Mouse (Mus musculus) heart, adult 2 months (tissue): ENCODE measurements around the gene Prkg2. TPM values are rescaled to one million over a fixed set of nuclear protein-coding genes. Genes with fewer than 3 reads are reported as not detected.

Experiments used
- DNase-seq, 2 experiments: peaks; one replicate each; pipeline ENCODE4 v3.0.0; 2021
- H3K27ac ChIP-seq: fragments of 200-600 bp; 2 replicates; pipeline ENCODE4 v1.8.1; 2022
- H3K27me3 ChIP-seq: fragments of 200-500 bp; 2 replicates; pipeline ENCODE4 v1.6.1; 2012; ENCODE audit warnings: mild to moderate bottlenecking, low read length, inconsistent platforms, mixed read lengths; ENCODE audit not compliant: control insufficient read depth, insufficient read depth
- H3K36me3 ChIP-seq: fragments of 200-500 bp; 2 replicates; pipeline ENCODE4 v1.6.1; 2012; ENCODE audit warnings: low read length, inconsistent platforms; ENCODE audit not compliant: control insufficient read depth, insufficient read depth
- H3K4me1 ChIP-seq: fragments of 200-500 bp; 2 replicates; pipeline ENCODE4 v1.6.1; 2011; ENCODE audit warnings: low read length; ENCODE audit not compliant: control insufficient read depth, insufficient read depth
- H3K4me3 ChIP-seq: fragments of 200-600 bp; 2 replicates; pipeline ENCODE4 v1.8.1; 2022
- H3K79me2 ChIP-seq: fragments of 200-500 bp; replicated peaks from 2 replicates; pipeline ENCODE4 v1.6.1; 2012; ENCODE audit warnings: mild to moderate bottlenecking, inconsistent platforms, low read length, moderate library complexity, mixed read lengths; ENCODE audit not compliant: control insufficient read depth, insufficient read depth
- H3K9ac ChIP-seq: fragments of 200-500 bp; 2 replicates; pipeline ENCODE4 v1.6.1; 2012; ENCODE audit warnings: low read depth, mild to moderate bottlenecking, control low read depth, inconsistent platforms, low read length, mixed read lengths
- CTCF ChIP-seq: fragments of 200-600 bp; IDR thresholded peaks from 2 replicates; pipeline ENCODE4 v1.8.1; 2022; ENCODE audit warnings: antibody characterized with exemption, mild to moderate bottlenecking, moderate library complexity
- EP300 ChIP-seq: fragments of 200-500 bp; IDR thresholded peaks from 2 replicates; pipeline ENCODE4 v1.6.1; 2011; ENCODE audit warnings: low read depth, low read length, control low read depth; ENCODE audit not compliant: insufficient read depth
- POLR2A ChIP-seq: fragments of 200-500 bp; IDR thresholded peaks from 2 replicates; pipeline ENCODE4 v1.6.1; 2011; ENCODE audit warnings: mild to moderate bottlenecking, low read depth, low read length, control low read depth; ENCODE audit not compliant: insufficient read depth
- WGBS: fragments of 180-500 bp; shearing (Covaris S2); methylation state at CpG from one replicate; pipeline ENCODE4 v1.1.7; 2018; 5-methylcytosine and 5-hydroxymethylcytosine counted together
- intact Hi-C: fragments of 180-260 bp; cut with DNase I; formaldehyde crosslinking; loops from one replicate; pipeline ENCODE4 v1.15.1; 2025
- polyA plus RNA-seq: library from polyadenylated mRNA; depleted of rRNA; stranded (reverse); fragments of >200 nt; gene quantifications from 2 replicates; pipeline ENCODE4 v1.2.3, GENCODE M21; 2012; rRNA removed
- total RNA-seq, 2 experiments: library from RNA; stranded (reverse); gene quantifications; 2 replicates each; pipeline ENCODE4 v1.2.3; 2021

Prkg2 gene
- total and polyA plus RNA-seq, 3 experiments = 0.04 to 0.52 (median 0.26) TPM

- no peak for DNase-seq
- 64% methylated on average over 3 of the region's 3 CpGs for WGBS
Measured at GRCm38 (mm10) chr5:98882096-98882495, 155.1 kb downstream of the Prkg2 start.

More at GRCm38 (mm10) chr5:98882096-98882495, 155.1 kb downstream of the Prkg2 start:
- intact Hi-C loops = no loop called here
- H3K79me2 ChIP-seq = no peaks in the 10 kb centered on the region
- H3K27me3 ChIP-seq = no peaks in the 10 kb centered on the region
- H3K4me3 ChIP-seq = no peak overlapping the region
- no peak overlapping the region for H3K27ac ChIP-seq
- no peaks in the 10 kb centered on the region for H3K36me3 ChIP-seq
- H3K4me1 ChIP-seq = no peaks in the 10 kb centered on the region
- H3K9ac ChIP-seq = no peak overlapping the region
- TF ChIP-seq EP300 = no peak
- TF ChIP-seq POLR2A = no peak
- TF ChIP-seq CTCF = no peak

Other genes starting within 250 kb of the Prkg2 start
- gene Bmp3, start 182.9 kb downstream of the Prkg2 start, total RNA-seq = under 1 TPM; 0.43 to 0.57 TPM
- 0.88 and 0.90 TPM in 2 replicates for gene Bmp3, start 182.9 kb downstream of the Prkg2 start, polyA plus RNA-seq